Mouse (Mus musculus) brain, embryonic 14.5 days (tissue): ENCODE data around the gene 1110051M20Rik.

Source experiments
- CTCF ChIP-seq: fragments of 200-500 bp; IDR thresholded peaks from 2 replicates; pipeline ENCODE4 v1.5.1; 2012; ENCODE audit warnings: inconsistent platforms, mild to moderate bottlenecking, moderate library complexity, borderline replicate concordance; ENCODE audit not compliant: insufficient read depth, insufficient read length; ENCODE audit errors: extremely low read depth
- POLR2A ChIP-seq: fragments of 200-500 bp; IDR thresholded peaks from 2 replicates; pipeline ENCODE4 v1.6.1; 2012; ENCODE audit warnings: mild to moderate bottlenecking, inconsistent platforms, borderline replicate concordance; ENCODE audit not compliant: poor library complexity, insufficient read depth, insufficient read length, severe bottlenecking; ENCODE audit errors: extremely low read depth

DNA sequence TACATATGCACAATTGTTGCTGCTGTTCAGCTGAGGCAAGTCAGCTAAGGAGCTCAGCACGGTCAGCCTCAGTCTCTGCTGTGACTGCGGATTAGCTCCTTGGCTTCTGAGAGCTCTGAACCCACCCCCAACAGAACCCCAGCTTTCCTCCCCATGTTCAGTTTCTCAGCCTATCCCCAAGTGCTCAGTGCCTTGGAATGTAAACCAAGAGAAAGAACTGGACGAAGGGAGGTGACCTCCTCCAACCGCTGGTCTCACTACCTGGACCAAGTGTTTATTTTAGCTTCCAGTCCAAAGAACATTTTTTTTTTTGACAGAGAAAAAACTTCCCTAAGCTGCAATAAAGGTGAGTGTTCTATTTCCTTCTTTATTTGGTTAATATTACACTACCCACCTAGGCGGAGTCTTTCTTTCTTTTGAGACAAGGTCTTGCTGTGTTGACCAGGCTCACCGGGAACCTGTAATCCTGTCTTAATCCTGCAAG lies 94.5 kb downstream of the 1110051M20Rik start:
- no peak for TF ChIP-seq CTCF
- no peak for TF ChIP-seq POLR2A
